Mouse (Mus musculus): ENCODE results near the gene Mpzl2. TPM values are rescaled to one million over a fixed set of nuclear protein-coding genes. Genes with fewer than 3 reads are reported as not detected.

The Mpzl2 gene
- polyA plus RNA-seq, 1 experiment from 2014 or later = 19.7 TPM

- H3K4me3 ChIP-seq = no peak overlapping the region
- no peak for ATAC-seq (ENCODE audit: low FRiP score, low read depth)
- WGBS = 39% methylated on average over 7 of the region's 7 CpGs
- H3K27me3 ChIP-seq = peaks cover 3% of the 10 kb centered on the region
- H3K36me3 ChIP-seq = no peaks in the 10 kb centered on the region
- H3K27ac ChIP-seq = no peak overlapping the region
- H3K9me3 ChIP-seq = no peaks in the 10 kb centered on the region
- H3K4me2 ChIP-seq (replicated peaks) = no peak overlapping the region
- no peak overlapping the region; the same call in 1 of the 2 replicates for H3K9ac ChIP-seq
- no peaks in the 10 kb centered on the region for H3K4me1 ChIP-seq
Measured at GRCm38 (mm10) chr9:45060151-45060550, 20.6 kb downstream of the Mpzl2 start.

- H3K9me3 ChIP-seq = no peaks in the 10 kb centered on the region
- H3K4me1 ChIP-seq = no peaks in the 10 kb centered on the region
- peaks cover 3% of the 10 kb centered on the region for H3K27me3 ChIP-seq
- no peaks in the 10 kb centered on the region for H3K36me3 ChIP-seq
- H3K9ac ChIP-seq = no peak overlapping the region
- WGBS = 42% methylated on average over 3 of the region's 3 CpGs
- no peak for ATAC-seq (ENCODE audit: low FRiP score, low read depth)
- no peak overlapping the region for H3K4me3 ChIP-seq
- no peak overlapping the region for H3K4me2 ChIP-seq (replicated peaks)
- H3K27ac ChIP-seq = no peak overlapping the region
Measured at GRCm38 (mm10) chr9:45062677-45063076, 23.1 kb downstream of the Mpzl2 start.

GRCm38 (mm10) chr9:45064421-45064820 is 24.8 kb downstream of the Mpzl2 start:
- no peak for ATAC-seq (ENCODE audit: low FRiP score, low read depth)

GRCm38 (mm10) chr9:45066735-45067134 is 27.1 kb downstream of the Mpzl2 start:
- Histone ChIP-seq H3K4me3 (no peak overlapping the region), H3K9me3 (no peaks in the 10 kb centered on the region), H3K4me2 (replicated peaks) (no peak overlapping the region), H3K27ac (no peak overlapping the region), H3K36me3 (no peaks in the 10 kb centered on the region), H3K9ac (no peak overlapping the region), H3K27me3 (no peaks in the 10 kb centered on the region), H3K4me1 (no peaks in the 10 kb centered on the region)
- ATAC-seq (ENCODE audit: low FRiP score, low read depth) = no peak
- WGBS = 88% methylated on average over 4 of the region's 4 CpGs

More at GRCm38 (mm10) chr9:45064421-45064820, 24.8 kb downstream of the Mpzl2 start:
- Histone ChIP-seq H3K27ac (no peak overlapping the region), H3K9ac (no peak overlapping the region), H3K4me1 (no peaks in the 10 kb centered on the region), H3K27me3 (no peaks in the 10 kb centered on the region), H3K9me3 (no peaks in the 10 kb centered on the region), H3K4me2 (replicated peaks) (no peak overlapping the region), H3K4me3 (no peak overlapping the region), H3K36me3 (no peaks in the 10 kb centered on the region)
- WGBS = 85% methylated on average over 6 of the region's 6 CpGs

GRCm38 (mm10) chr9:45071800-45072199 is 32.2 kb downstream of the Mpzl2 start:
- Histone ChIP-seq H3K4me3 (no peak overlapping the region), H3K9ac (no peak overlapping the region), H3K9me3 (no peaks in the 10 kb centered on the region), H3K4me1 (no peaks in the 10 kb centered on the region), H3K4me2 (replicated peaks) (no peak overlapping the region), H3K27me3 (no peaks in the 10 kb centered on the region), H3K27ac (no peak overlapping the region), H3K36me3 (no peaks in the 10 kb centered on the region)
- WGBS = 48% methylated on average over 3 of the region's 3 CpGs
- no peak for ATAC-seq (ENCODE audit: low FRiP score, low read depth)

GRCm38 (mm10) chr9:45077859-45078258 is 38.3 kb downstream of the Mpzl2 start:
- H3K36me3 ChIP-seq = no peaks in the 10 kb centered on the region
- no peak for ATAC-seq (ENCODE audit: low FRiP score, low read depth)
- no peak overlapping the region for H3K4me3 ChIP-seq
- H3K27ac ChIP-seq = no peak overlapping the region
- no peaks in the 10 kb centered on the region for H3K4me1 ChIP-seq
- H3K9me3 ChIP-seq = no peaks in the 10 kb centered on the region
- no peaks in the 10 kb centered on the region for H3K27me3 ChIP-seq
- H3K9ac ChIP-seq = no peak overlapping the region
- no peak overlapping the region for H3K4me2 ChIP-seq (replicated peaks)
- 71% methylated on average over 3 of the region's 3 CpGs for WGBS

GRCm38 (mm10) chr9:45079011-45079410 is 39.4 kb downstream of the Mpzl2 start, which contains the start of gene Jaml:
Gene Jaml, plus strand, starts transcription at chr9:45079183.
- WGBS = 87% methylated on average over 5 of the region's 5 CpGs
- ATAC-seq (ENCODE audit: low FRiP score, low read depth) = no peak
- Histone ChIP-seq H3K9me3 (no peaks in the 10 kb centered on the region), H3K9ac (no peak within 1 kb of the TSS), H3K4me2 (replicated peaks) (no peak within 1 kb of the TSS), H3K27ac (no peak within 1 kb of the TSS), H3K4me1 (no peaks in the 10 kb centered on the region), H3K27me3 (no peaks in the 10 kb centered on the region), H3K36me3 (no peaks in the 10 kb centered on the region), H3K4me3 (no peak within 1 kb of the TSS)

- H3K4me2 ChIP-seq (replicated peaks) = no peak overlapping the region
- H3K36me3 ChIP-seq = no peaks in the 10 kb centered on the region
- no peaks in the 10 kb centered on the region for H3K9me3 ChIP-seq
- H3K9ac ChIP-seq = no peak overlapping the region
- WGBS = 79% methylated on average over 3 of the region's 3 CpGs
- no peak for ATAC-seq (ENCODE audit: low FRiP score, low read depth)
- H3K4me3 ChIP-seq = no peak overlapping the region
- no peaks in the 10 kb centered on the region for H3K27me3 ChIP-seq
- no peaks in the 10 kb centered on the region for H3K4me1 ChIP-seq
- no peak overlapping the region for H3K27ac ChIP-seq
Measured at GRCm38 (mm10) chr9:45083132-45083531, 43.5 kb downstream of the Mpzl2 start.

- no peaks in the 10 kb centered on the region for H3K9me3 ChIP-seq
- H3K36me3 ChIP-seq = no peaks in the 10 kb centered on the region
- H3K9ac ChIP-seq = no peak overlapping the region
- no peak overlapping the region for H3K4me2 ChIP-seq (replicated peaks)
- no peak for ATAC-seq (ENCODE audit: low FRiP score, low read depth)
- 74% methylated on average over 5 of the region's 5 CpGs for WGBS
- H3K4me1 ChIP-seq = no peaks in the 10 kb centered on the region
- no peak overlapping the region for H3K27ac ChIP-seq
- H3K27me3 ChIP-seq = no peaks in the 10 kb centered on the region
- no peak overlapping the region for H3K4me3 ChIP-seq
Measured at GRCm38 (mm10) chr9:45084556-45084955, 45.0 kb downstream of the Mpzl2 start.

- no peaks in the 10 kb centered on the region for H3K27me3 ChIP-seq
- no peak overlapping the region for H3K9ac ChIP-seq
- ATAC-seq (ENCODE audit: low FRiP score, low read depth) = no peak
- no peak overlapping the region for H3K4me3 ChIP-seq
- WGBS = 84% methylated on average over 12 of the region's 12 CpGs
- no peaks in the 10 kb centered on the region for H3K9me3 ChIP-seq
- no peak overlapping the region for H3K27ac ChIP-seq
- H3K4me1 ChIP-seq = no peaks in the 10 kb centered on the region
- no peaks in the 10 kb centered on the region for H3K36me3 ChIP-seq
- no peak overlapping the region for H3K4me2 ChIP-seq (replicated peaks)
Measured at GRCm38 (mm10) chr9:45085741-45086690, 46.4 kb downstream of the Mpzl2 start.

- H3K36me3 ChIP-seq = no peaks in the 10 kb centered on the region
Measured at GRCm38 (mm10) chr9:45088040-45088439, 48.4 kb downstream of the Mpzl2 start.

GRCm38 (mm10) chr9:45090811-45091210 is 51.2 kb downstream of the Mpzl2 start:
- Histone ChIP-seq H3K4me3 (no peak overlapping the region), H3K9ac (no peak overlapping the region), H3K4me2 (replicated peaks) (no peak overlapping the region), H3K27me3 (no peaks in the 10 kb centered on the region), H3K4me1 (no peaks in the 10 kb centered on the region), H3K9me3 (no peaks in the 10 kb centered on the region), H3K27ac (no peak overlapping the region), H3K36me3 (no peaks in the 10 kb centered on the region)
- 80% methylated on average over 3 of the region's 3 CpGs for WGBS
- no peak for ATAC-seq (ENCODE audit: low FRiP score, low read depth)

More at GRCm38 (mm10) chr9:45088040-45088439, 48.4 kb downstream of the Mpzl2 start:
- Histone ChIP-seq H3K27me3 (no peaks in the 10 kb centered on the region), H3K9ac (no peak overlapping the region), H3K4me2 (replicated peaks) (no peak overlapping the region), H3K4me1 (no peaks in the 10 kb centered on the region), H3K9me3 (no peaks in the 10 kb centered on the region), H3K27ac (no peak overlapping the region), H3K4me3 (no peak overlapping the region)
- ATAC-seq (ENCODE audit: low FRiP score, low read depth) = no peak

All from limb, embryonic 13.5 days (tissue).